Mouse (Mus musculus) bone marrow, adult 2 months (tissue): Measurements from ENCODE around the gene Gm11127. TPM values are rescaled to one million over a fixed set of nuclear protein-coding genes. Genes with fewer than 3 reads are reported as not detected.

Source experiments
- H3K27ac ChIP-seq: fragments of 200-500 bp; 2 replicates; pipeline ENCODE4 v1.5.1; 2012; ENCODE audit warnings: low read depth, mild to moderate bottlenecking, control low read depth, inconsistent platforms, low read length; ENCODE audit not compliant: control insufficient read depth, poor library complexity, insufficient read depth
- H3K4me1 ChIP-seq: fragments of 200-500 bp; 2 replicates; pipeline ENCODE4 v1.6.1; 2011; ENCODE audit warnings: low read length; ENCODE audit not compliant: control insufficient read depth, insufficient read depth
- H3K4me3 ChIP-seq: fragments of 200-500 bp; replicated peaks from 2 replicates; pipeline ENCODE3; 2011; ENCODE audit warnings: mild to moderate bottlenecking, low read depth, low read length, control low read depth; ENCODE audit not compliant: control insufficient read depth
- CTCF ChIP-seq: fragments of 200-500 bp; IDR thresholded peaks from 2 replicates; pipeline ENCODE4 v1.5.1; 2011; ENCODE audit warnings: low read length, control low read depth; ENCODE audit not compliant: control insufficient read depth, insufficient read depth
- POLR2A ChIP-seq: fragments of 200-500 bp; IDR thresholded peaks from 2 replicates; pipeline ENCODE4 v1.6.1; 2011; ENCODE audit warnings: low read depth, mild to moderate bottlenecking, control low read depth, low read length, borderline replicate concordance; ENCODE audit not compliant: control insufficient read depth
- WGBS: fragments of 180-500 bp; shearing (Covaris S2); methylation state at CpG from one replicate; pipeline ENCODE4 v1.1.7; 2018; 5-methylcytosine and 5-hydroxymethylcytosine counted together
- polyA plus RNA-seq: library from polyadenylated mRNA; stranded (reverse); fragments of >200 nt; gene quantifications from 2 replicates; pipeline ENCODE4 v1.2.4, GENCODE M21; 2011; ENCODE audit warnings: low replicate concordance; ENCODE audit not compliant: missing spikeins, insufficient read depth, insufficient read length

Gene Gm11127
- polyA plus RNA-seq, 1 experiment = not detected

DNA sequence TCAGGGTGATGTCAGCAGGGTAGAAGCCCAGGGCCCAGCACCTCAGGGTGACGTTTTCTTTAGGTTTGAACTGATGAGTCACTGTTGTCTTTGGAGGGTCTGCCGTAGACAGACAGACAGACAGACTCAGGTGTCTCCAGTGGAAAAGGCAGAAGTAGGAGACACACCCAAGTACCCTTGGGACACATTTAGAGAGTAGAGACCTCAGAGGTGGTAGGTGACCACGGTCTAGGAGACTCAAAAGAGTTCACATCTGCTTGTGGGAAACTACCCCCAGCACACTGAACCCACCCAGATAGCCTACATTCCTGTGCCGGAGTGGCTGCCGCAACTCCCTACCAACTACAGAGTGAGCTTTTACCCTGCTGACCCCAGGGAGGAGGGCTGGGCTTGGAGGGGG lies 43.2 kb downstream of the Gm11127 start:
- H3K27ac ChIP-seq = no peak overlapping the region
- WGBS = 87% methylated on average over 5 of the region's 5 CpGs

More for the DNA sequence above, 43.2 kb downstream of the Gm11127 start:
- H3K4me1 ChIP-seq = no peaks in the 10 kb centered on the region; the same call in 1 of the 2 replicates
- no peak overlapping the region for H3K4me3 ChIP-seq
- TF ChIP-seq CTCF (no peak), POLR2A (no peak)

Other genes with a start within 250 kb of the Gm11127 start
- gene Ier3, start 236.7 kb downstream of the Gm11127 start, polyA plus RNA-seq = 8.7 and 17.1 TPM in 2 replicates
- 41.7 and 90.0 TPM in 2 replicates for gene Flot1, start 235.1 kb downstream of the Gm11127 start, polyA plus RNA-seq
- gene Tubb5, start 220.1 kb downstream of the Gm11127 start, polyA plus RNA-seq = 380 and 447 TPM in 2 replicates
- gene Mdc1, start 216.9 kb downstream of the Gm11127 start, polyA plus RNA-seq = 17.2 and 24.2 TPM in 2 replicates
- 16.0 and 22.4 TPM in 2 replicates for gene Nrm, start 197.1 kb downstream of the Gm11127 start, polyA plus RNA-seq
- gene Ppp1r18, start 192.8 kb downstream of the Gm11127 start, polyA plus RNA-seq = 35.8 and 78.4 TPM in 2 replicates
- 119 and 234 TPM in 2 replicates for gene Dhx16, start 178.6 kb downstream of the Gm11127 start, polyA plus RNA-seq
- 28.5 and 52.0 TPM in 2 replicates for gene 2310061I04Rik, start 160.9 kb downstream of the Gm11127 start, polyA plus RNA-seq
- gene Atat1, start 148.3 kb downstream of the Gm11127 start, polyA plus RNA-seq = 11.7 and 19.9 TPM in 2 replicates
- gene Mrps18b, start 142.0 kb downstream of the Gm11127 start, polyA plus RNA-seq = 43.2 and 65.2 TPM in 2 replicates
- gene Ppp1r10, start 141.9 kb downstream of the Gm11127 start, polyA plus RNA-seq = 24.4 and 48.0 TPM in 2 replicates
- gene Abcf1, start 88.6 kb downstream of the Gm11127 start, polyA plus RNA-seq = 77.2 and 120 TPM in 2 replicates
- gene Gnl1, start 78.5 kb downstream of the Gm11127 start, polyA plus RNA-seq = 28.0 and 29.9 TPM in 2 replicates
- 23.0 and 34.5 TPM in 2 replicates for gene Prr3, start 78.1 kb downstream of the Gm11127 start, polyA plus RNA-seq
- 48.0 and 67.4 TPM in 2 replicates for gene H2-T24, start 37.8 kb downstream of the Gm11127 start, polyA plus RNA-seq
- 60.1 and 94.6 TPM in 2 replicates for gene H2-T23, start 25.5 kb downstream of the Gm11127 start, polyA plus RNA-seq
- 23.5 and 45.8 TPM in 2 replicates for gene H2-T22, start 15.6 kb downstream of the Gm11127 start, polyA plus RNA-seq
- gene Gm6034, start 15.4 kb downstream of the Gm11127 start, polyA plus RNA-seq = not detected in 2 replicates
- gene Gm19684, start 63.3 kb upstream of the Gm11127 start, polyA plus RNA-seq = 1.2 TPM in 1 of 2 replicates, not detected in the other
- not detected in 2 replicates for gene Gm7030, start 71.1 kb upstream of the Gm11127 start, polyA plus RNA-seq
- gene Gm8909, start 110.2 kb upstream of the Gm11127 start, polyA plus RNA-seq = 3.0 TPM in 1 of 2 replicates, not detected in the other
- 0.80 TPM in 1 of 2 replicates, not detected in the other for gene H2-T3, start 131.9 kb upstream of the Gm11127 start, polyA plus RNA-seq
- gene Rpp21, start 199.7 kb upstream of the Gm11127 start, polyA plus RNA-seq = 53.7 and 117 TPM in 2 replicates
- gene Trim39, start 213.9 kb upstream of the Gm11127 start, polyA plus RNA-seq = 23.5 and 42.2 TPM in 2 replicates
- not detected in 2 replicates for gene H2-M10.2, start 228.1 kb upstream of the Gm11127 start, polyA plus RNA-seq